Mouse (Mus musculus): ENCODE measurements at regions not wholly inside any gene's neighbourhood (a gene's known extent, or its start where the extent isn't known, plus 50 kb on each side); places are given as distances from the start of the nearest gene placed in this dataset.
"Not testable (repeated sequence)": the region's sequence is repeated elsewhere in the genome, so short reads cannot be mapped to it uniquely, and the experiment has no call there.

- no peak for DNase-seq (ENCODE audit: low spot score)
Measured at GRCm38 (mm10) chr2:8877855-8878254, 1003.2 kb upstream of the 4930412O13Rik start.

GRCm38 (mm10) chr2:8912417-8912816 is 968.6 kb upstream of the 4930412O13Rik start:
- DNase-seq (ENCODE audit: low spot score) = no peak

- no peak for DNase-seq (ENCODE audit: low spot score)
Measured at GRCm38 (mm10) chr2:8924856-8925255, 956.2 kb upstream of the 4930412O13Rik start.

- DNase-seq (ENCODE audit: low spot score) = no peak
Measured at GRCm38 (mm10) chr2:8941574-8941973, 939.5 kb upstream of the 4930412O13Rik start.

GRCm38 (mm10) chr2:8958938-8959337 is 922.1 kb upstream of the 4930412O13Rik start:
- no peak for DNase-seq (ENCODE audit: low spot score)

- DNase-seq (ENCODE audit: low spot score) = no peak
Measured at GRCm38 (mm10) chr2:8964952-8965668, 915.9 kb upstream of the 4930412O13Rik start.

- no peak for DNase-seq (ENCODE audit: low spot score)
Measured at GRCm38 (mm10) chr2:8975635-8976034, 905.4 kb upstream of the 4930412O13Rik start.

- no peak for DNase-seq (ENCODE audit: low spot score)
Measured at GRCm38 (mm10) chr2:9012326-9012725, 868.7 kb upstream of the 4930412O13Rik start.

- no peak for DNase-seq (ENCODE audit: low spot score)
Measured at GRCm38 (mm10) chr2:9033079-9033478, 848.0 kb upstream of the 4930412O13Rik start.

GRCm38 (mm10) chr2:9042355-9042754 is 838.7 kb upstream of the 4930412O13Rik start:
- not testable (repeated sequence) for DNase-seq (ENCODE audit: low spot score)

- DNase-seq (ENCODE audit: low spot score) = no peak
Measured at GRCm38 (mm10) chr2:9047980-9048379, 833.1 kb upstream of the 4930412O13Rik start.

GRCm38 (mm10) chr2:9073851-9074250 is 807.2 kb upstream of the 4930412O13Rik start:
- no peak for DNase-seq (ENCODE audit: low spot score)

- no peak for DNase-seq (ENCODE audit: low spot score)
Measured at GRCm38 (mm10) chr2:9078158-9078557, 802.9 kb upstream of the 4930412O13Rik start.

GRCm38 (mm10) chr2:9081746-9082145 is 799.3 kb upstream of the 4930412O13Rik start:
- DNase-seq (ENCODE audit: low spot score) = no peak

GRCm38 (mm10) chr2:9095317-9095716 is 785.7 kb upstream of the 4930412O13Rik start:
- no peak for DNase-seq (ENCODE audit: low spot score)

GRCm38 (mm10) chr2:9116697-9117096 is 764.4 kb upstream of the 4930412O13Rik start:
- DNase-seq (ENCODE audit: low spot score) = no peak

- DNase-seq (ENCODE audit: low spot score) = no peak
Measured at GRCm38 (mm10) chr2:9117523-9117922, 763.5 kb upstream of the 4930412O13Rik start.

GRCm38 (mm10) chr2:9136963-9137362 is 744.1 kb upstream of the 4930412O13Rik start:
- DNase-seq (ENCODE audit: low spot score) = no peak

- DNase-seq (ENCODE audit: low spot score) = no peak
Measured at GRCm38 (mm10) chr2:9141411-9141810, 739.6 kb upstream of the 4930412O13Rik start.

- no peak for DNase-seq (ENCODE audit: low spot score)
Measured at GRCm38 (mm10) chr2:9155604-9156003, 725.4 kb upstream of the 4930412O13Rik start.

- DNase-seq (ENCODE audit: low spot score) = no peak
Measured at GRCm38 (mm10) chr2:9160181-9160580, 720.9 kb upstream of the 4930412O13Rik start.

- DNase-seq (ENCODE audit: low spot score) = no peak
Measured at GRCm38 (mm10) chr2:9163819-9164560, 717.1 kb upstream of the 4930412O13Rik start.

GRCm38 (mm10) chr2:9182127-9182526 is 698.9 kb upstream of the 4930412O13Rik start:
- DNase-seq (ENCODE audit: low spot score) = no peak
